Comparison of ENCODE assay signal across 22 mouse cellular contexts in the genomic region with DNA sequence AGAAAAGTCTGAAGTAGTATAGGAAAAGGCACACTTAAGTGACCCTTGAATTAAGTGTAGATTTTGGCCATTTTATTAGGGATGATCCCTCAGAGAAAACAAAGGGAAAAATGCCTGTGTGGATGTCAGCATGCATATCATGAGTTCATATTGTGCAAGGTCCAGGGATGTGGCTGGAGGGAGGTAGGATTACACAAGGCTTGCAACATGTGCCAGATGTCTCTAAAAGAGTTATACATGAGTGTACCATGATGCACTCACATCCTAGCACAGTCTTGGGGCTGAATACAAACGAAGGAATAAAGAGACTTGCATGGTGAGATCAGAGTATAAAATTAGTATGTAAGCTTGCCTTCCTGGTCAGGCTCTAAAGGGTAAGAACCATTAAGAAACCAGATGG.
DNase-seq lines count a peak whose midpoint lies in the region; ATAC-seq lines count a peak whose summit lies in the region.
"Had no signal": no experiment of that assay in that cellular context is flagged by ENCODE, and none has a peak within 500 bp of the region (broad histone marks: within the 10 kb centered on the region; RNA-seq: fewer than 3 reads in every experiment).

No protein-coding gene starts in this region.

- DNase-seq in 416B (ENCODE audit: low read depth) (peak; percentile 53), adipocyte (ENCODE audit: low spot score) (peak; percentile 25)
- DNase-seq in right cerebral cortex, postnatal 14 days: no peak
- no peak for DNase-seq in thymus, postnatal 25 days
- DNase-seq in left cerebral cortex, adult 11 months (ENCODE audit: low spot score): no peak
- DNase-seq: adrenal gland, adult 8-10 months; adrenal gland, postnatal 25 days; B cell, adult 2 months; cerebellum, adult 11-12 months; cerebellum, adult 8-10 months; cerebellum, postnatal 10 days; cerebellum, postnatal 36 days; embryo, embryonic 11 days; forebrain, postnatal 0 days; gastrocnemius, postnatal 25 days; heart, adult 2 months; heart, postnatal 14 days; heart, postnatal 4 days had no signal

- peak; percentile 34; the same call in 1 of the 2 replicates for ATAC-seq in megakaryocyte, adult 5-6 weeks (ENCODE audit: poor library complexity, severe bottlenecking)
- ATAC-seq: forebrain, embryonic 14.5 days; forebrain, postnatal 0 days; hindbrain, postnatal 0 days; inflammation-experienced regulatory T-cells, adult 6 months had no signal

Comparison
In these comparisons a context has a peak if more than half of its experiments do, and no peak if none do; other contexts are left out.
1. DNase-seq: peak in 416B (single experiment) and adipocyte (single experiment); none in right cerebral cortex, postnatal 14 days (single experiment), thymus, postnatal 25 days (single experiment) and left cerebral cortex, adult 11 months (single experiment).